Mouse (Mus musculus) hindbrain, embryonic 11.5 days (tissue): ENCODE measurements around the gene A930004D18Rik. TPM values are rescaled to one million over a fixed set of nuclear protein-coding genes. Genes with fewer than 3 reads are reported as not detected.

ENCODE experiments used
- ATAC-seq: fragments of 200-750 bp; cut with Nextera tagmentation; 2 replicates; pipeline ENCODE4 v1.8.0; 2017; ENCODE audit warnings: mild to moderate bottlenecking, moderate TSS enrichment, moderate library complexity; ENCODE audit not compliant: low FRiP score
- DNase-seq: peaks from one replicate; pipeline ENCODE4 v3.0.0-alpha.2; 2015; ENCODE audit warnings: low spot score
- H3K27ac ChIP-seq: fragments of 300-500 bp; sonication (generic); 2 replicates; pipeline ENCODE4 v1.5.1; 2014; ENCODE audit warnings: mild to moderate bottlenecking, low read depth, low read length
- H3K27me3 ChIP-seq: fragments of 300-500 bp; sonication (generic); 2 replicates; pipeline ENCODE4 v1.6.1; 2014; ENCODE audit warnings: mild to moderate bottlenecking, low read length, moderate library complexity, mixed read lengths; ENCODE audit not compliant: control insufficient read depth, insufficient read depth
- H3K36me3 ChIP-seq: fragments of 300-500 bp; sonication (generic); 2 replicates; pipeline ENCODE4 v1.6.1; 2014; ENCODE audit warnings: mild to moderate bottlenecking, low read length, moderate library complexity, mixed read lengths; ENCODE audit not compliant: control insufficient read depth, insufficient read depth
- H3K4me1 ChIP-seq: fragments of 300-500 bp; sonication (generic); replicated peaks from 2 replicates; pipeline ENCODE4 v1.6.1; 2014; ENCODE audit warnings: low read length, mixed read lengths; ENCODE audit not compliant: control insufficient read depth, insufficient read depth
- H3K4me2 ChIP-seq: fragments of 300-500 bp; sonication (generic); replicated peaks from 2 replicates; pipeline ENCODE4 v1.6.1; 2014; ENCODE audit warnings: mild to moderate bottlenecking, low read depth, low read length
- H3K4me3 ChIP-seq: fragments of 300-500 bp; sonication (generic); 2 replicates; pipeline ENCODE4 v1.5.1; 2014; ENCODE audit warnings: low read depth, low read length
- H3K9ac ChIP-seq: fragments of 300-500 bp; sonication (generic); 2 replicates; pipeline ENCODE4 v1.6.1; 2014; ENCODE audit warnings: low read depth, low read length
- H3K9me3 ChIP-seq: fragments of 300-500 bp; sonication (generic); 2 replicates; pipeline ENCODE4 v1.6.1; 2016; ENCODE audit warnings: low read length; ENCODE audit not compliant: control insufficient read depth
- WGBS: fragments of 180-500 bp; shearing (Covaris S2); extraction: QIAGEN DNeasy Blood & Tissue Kit; methylation state at CpG from one replicate; pipeline ENCODE4 v1.1.7; 2014; 5-methylcytosine and 5-hydroxymethylcytosine counted together
- polyA plus RNA-seq: library from polyadenylated mRNA; unstranded; fragments of >200 nt; fragmentation: Nextera tagmentation; extraction: Ambion mirVana; gene quantifications from 2 replicates; pipeline ENCODE4 v1.2.1, GENCODE M21; 2014

Gene A930004D18Rik
- polyA plus RNA-seq, 1 experiment from 2014 or later, result 8.5 TPM

GRCm38 (mm10) chr2:18041199-18041885 is 3.8 kb upstream of the A930004D18Rik start:
- Histone ChIP-seq H3K9me3 (no peaks in the 10 kb centered on the region), H3K4me3 (peak overlapping the region; percentile 93), H3K27me3 (no peaks in the 10 kb centered on the region), H3K27ac (peak overlapping the region; percentile 95), H3K4me2 (peak overlapping the region; percentile 82), H3K36me3 (no peaks in the 10 kb centered on the region), H3K4me1 (peaks cover 13% of the 10 kb centered on the region), H3K9ac (peak overlapping the region; percentile 75)
- ATAC-seq, result peak; percentile 90
- WGBS, result 0% methylated on average over 14 of the region's 14 CpGs
- DNase-seq, result peak; percentile 85

- peak; percentile 62 for ATAC-seq
Observed at GRCm38 (mm10) chr2:18040347-18041160, 3.0 kb upstream of the A930004D18Rik start.

GRCm38 (mm10) chr2:18039566-18040290 is 2.2 kb upstream of the A930004D18Rik start:
- H3K9ac ChIP-seq, result peak overlapping the region; percentile 75
- ATAC-seq, result peak; percentile 64
- H3K4me2 ChIP-seq, result peak overlapping the region; percentile 82
- peaks cover 13% of the 10 kb centered on the region for H3K4me1 ChIP-seq
- no peaks in the 10 kb centered on the region for H3K9me3 ChIP-seq
- H3K4me3 ChIP-seq, result peak overlapping the region; percentile 93
- WGBS, result 1% methylated on average over 46 of the region's 46 CpGs
- no peaks in the 10 kb centered on the region for H3K27me3 ChIP-seq
- DNase-seq, result peak; percentile 82
- H3K27ac ChIP-seq, result peak overlapping the region; percentile 95
- H3K36me3 ChIP-seq, result no peaks in the 10 kb centered on the region

More at GRCm38 (mm10) chr2:18040347-18041160, 3.0 kb upstream of the A930004D18Rik start:
- Histone ChIP-seq H3K27me3 (no peaks in the 10 kb centered on the region), H3K36me3 (no peaks in the 10 kb centered on the region), H3K9ac (peak overlapping the region; percentile 75), H3K4me3 (peak overlapping the region; percentile 93), H3K4me2 (peak overlapping the region; percentile 82), H3K9me3 (no peaks in the 10 kb centered on the region), H3K4me1 (peaks cover 13% of the 10 kb centered on the region), H3K27ac (peak overlapping the region; percentile 95)
- 3% methylated on average over 27 of the region's 27 CpGs for WGBS
- peak; percentile 71 for DNase-seq

- WGBS, result 15% methylated on average over 10 of the region's 10 CpGs
- Histone ChIP-seq H3K27me3 (no peaks in the 10 kb centered on the region), H3K9ac (peak overlapping the region; percentile 75), H3K27ac (peak overlapping the region; percentile 95), H3K4me2 (peak overlapping the region; percentile 82), H3K4me3 (peak overlapping the region; percentile 93), H3K9me3 (no peaks in the 10 kb centered on the region), H3K36me3 (no peaks in the 10 kb centered on the region), H3K4me1 (peaks cover 13% of the 10 kb centered on the region)
- DNase-seq (peak; percentile 60), ATAC-seq (no peak)
Observed at GRCm38 (mm10) chr2:18038895-18039371, 1.4 kb upstream of the A930004D18Rik start.

GRCm38 (mm10) chr2:18038141-18038752 is 710 bp upstream of the A930004D18Rik start:
- peak overlapping the region; percentile 82; the same call in 1 of the 2 replicates for H3K4me2 ChIP-seq
- no peaks in the 10 kb centered on the region for H3K9me3 ChIP-seq
- H3K27me3 ChIP-seq, result no peaks in the 10 kb centered on the region
- peak overlapping the region; percentile 75; the same call in 1 of the 2 replicates for H3K9ac ChIP-seq
- H3K27ac ChIP-seq, result no peak overlapping the region; the same call in 1 of the 2 replicates
- ATAC-seq, result no peak
- H3K4me3 ChIP-seq, result peak overlapping the region; percentile 93; the same call in 1 of the 2 replicates
- DNase-seq, result peak; percentile 28
- peaks cover 15% of the 10 kb centered on the region for H3K4me1 ChIP-seq
- WGBS, result 49% methylated on average over 3 of the region's 3 CpGs
- no peaks in the 10 kb centered on the region for H3K36me3 ChIP-seq

GRCm38 (mm10) chr2:18034371-18035250 is 2.9 kb downstream of the A930004D18Rik start:
- H3K27ac ChIP-seq, result peak overlapping the region; percentile 58
- H3K27me3 ChIP-seq, result no peaks in the 10 kb centered on the region
- no peak overlapping the region for H3K4me3 ChIP-seq
- H3K9me3 ChIP-seq, result no peaks in the 10 kb centered on the region
- peak overlapping the region; percentile 2; the same call in 1 of the 2 replicates for H3K9ac ChIP-seq
- no peaks in the 10 kb centered on the region for H3K36me3 ChIP-seq
- peaks cover 21% of the 10 kb centered on the region for H3K4me1 ChIP-seq
- WGBS, result 42% methylated on average over 10 of the region's 10 CpGs
- no peak overlapping the region for H3K4me2 ChIP-seq
- ATAC-seq, result no peak
- DNase-seq, result peak; percentile 41

- Histone ChIP-seq H3K4me1 (peaks cover 17% of the 10 kb centered on the region), H3K9me3 (no peaks in the 10 kb centered on the region), H3K4me2 (peak overlapping the region; percentile 97)
Observed at GRCm38 (mm10) chr2:18033166-18034108, 4.1 kb downstream of the A930004D18Rik start.

More at GRCm38 (mm10) chr2:18033166-18034108, 4.1 kb downstream of the A930004D18Rik start:
- H3K4me3 ChIP-seq, result peak overlapping the region; percentile 11; the same call in 1 of the 2 replicates
- 32% methylated on average over 10 of the region's 10 CpGs for WGBS
- ATAC-seq (peak; percentile 30), DNase-seq (peak; percentile 56)
- peak overlapping the region; percentile 58 for H3K27ac ChIP-seq
- no peaks in the 10 kb centered on the region for H3K36me3 ChIP-seq
- peak overlapping the region; percentile 94 for H3K9ac ChIP-seq
- no peaks in the 10 kb centered on the region for H3K27me3 ChIP-seq
